Mouse (Mus musculus) liver, adult 2 months (tissue): ENCODE measurements at regions not wholly inside any gene's neighbourhood (a gene's known extent, or its start where the extent isn't known, plus 50 kb on each side); places are given as distances from the start of the nearest gene placed in this dataset.

ENCODE experiments used
- CTCF ChIP-seq: fragments of 200-500 bp; IDR thresholded peaks from 2 replicates; pipeline ENCODE4 v1.5.1; 2011; ENCODE audit warnings: low read depth, low read length, control low read depth
- POLR2A ChIP-seq: fragments of 200-500 bp; IDR thresholded peaks from 2 replicates; pipeline ENCODE4 v1.6.1; 2011; ENCODE audit warnings: low read length, control low read depth; ENCODE audit not compliant: insufficient read depth; ENCODE audit errors: extremely low read depth

- no peak for TF ChIP-seq CTCF
- no peak for TF ChIP-seq POLR2A
Measured at GRCm38 (mm10) chr4:9103958-9104357, 865.1 kb upstream of the Car8 start.
